Mouse (Mus musculus) CH12.LX (cell line): ENCODE results near the gene Hist1h2af.
A peak's percentile ranks its signal among the peaks of the same experiment; 100 is the strongest.

Experiments used
- CTCF ChIP-seq, 2 experiments: IDR thresholded peaks in 1 of 2; conservative IDR thresholded peaks in 1 of 2; 2 replicates each; pipeline ENCODE4 v1.5.1; 2011 to 2012; ENCODE audit warnings: low read depth in 2 of 2, low read length in 2 of 2, improper control_type of control experiment in 1 of 2, inconsistent platforms in 1 of 2, mild to moderate bottlenecking in 1 of 2, moderate library complexity in 1 of 2
- ELF1 ChIP-seq: IDR thresholded peaks from 2 replicates; pipeline ENCODE4 v1.6.1; 2014; ENCODE audit warnings: low read depth, mild to moderate bottlenecking, inconsistent platforms, low read length, improper control_type of control experiment
- JUND ChIP-seq: conservative IDR thresholded peaks from 2 replicates; pipeline ENCODE4 v1.6.1; 2011; ENCODE audit warnings: low read depth, low read length, improper control_type of control experiment
- POLR2AphosphoS2 ChIP-seq: IDR thresholded peaks from 2 replicates; pipeline ENCODE4 v1.6.1; 2011; ENCODE audit warnings: low read depth, low read length, improper control_type of control experiment
- SMC3 ChIP-seq: IDR thresholded peaks from 2 replicates; pipeline ENCODE4 v1.6.1; 2011; ENCODE audit warnings: low read depth, low read length, improper control_type of control experiment
- TCF12 ChIP-seq: IDR thresholded peaks from 2 replicates; pipeline ENCODE4 v1.6.1; 2014; ENCODE audit warnings: low read depth, mild to moderate bottlenecking, inconsistent platforms, low read length, improper control_type of control experiment
- USF1 ChIP-seq: IDR thresholded peaks from 2 replicates; pipeline ENCODE4 v1.6.1; 2014; ENCODE audit warnings: low read depth, mild to moderate bottlenecking, inconsistent platforms, low read length, improper control_type of control experiment

- peak; percentile 95 for TF ChIP-seq ELF1
- TF ChIP-seq CTCF (conservative IDR thresholded peaks at IDR 0.05 in 1 of 2, IDR thresholded peaks at IDR 0.05 in 1 of 2; ENCODE audit: low read depth in 2 of 2, low read length in 2 of 2) = no peak
- TF ChIP-seq SMC3 = no peak
- TF ChIP-seq USF1 = no peak
- no peak for TF ChIP-seq POLR2AphosphoS2
- no peak for TF ChIP-seq TCF12
- TF ChIP-seq JUND = no peak
Measured at GRCm38 (mm10) chr13:23500424-23501200, 33.1 kb upstream of the Hist1h2af start.
